Mouse (Mus musculus) myocyte (in vitro differentiated cells): Measurements from ENCODE around the gene Eaf1. TPM values are rescaled to one million over a fixed set of nuclear protein-coding genes. Genes with fewer than 3 reads are reported as not detected.

ENCODE experiments used
- H3K27me3 ChIP-seq: one replicate; pipeline ENCODE4 v1.6.1; 2011; ENCODE audit not compliant: control insufficient read depth, insufficient read depth, insufficient read length
- H3K36me3 ChIP-seq: one replicate; pipeline ENCODE4 v1.6.1; 2011; ENCODE audit not compliant: control insufficient read depth, insufficient read depth
- H3K4me2 ChIP-seq: one replicate; pipeline ENCODE4 v1.6.1; 2011; ENCODE audit warnings: low read depth, control low read depth
- H3K4me3 ChIP-seq: one replicate; pipeline ENCODE4 v1.5.1; 2011; ENCODE audit warnings: mild to moderate bottlenecking, control low read depth, moderate library complexity
- H3K79me2 ChIP-seq: one replicate; pipeline ENCODE4 v1.6.1; 2011; ENCODE audit not compliant: control insufficient read depth, insufficient read depth
- H3ac ChIP-seq: one replicate; pipeline ENCODE4 v1.6.1; 2011; ENCODE audit not compliant: control insufficient read depth, insufficient read length
- CEBPB ChIP-seq: IDR thresholded peaks from 2 replicates; pipeline ENCODE4 v1.6.1; 2011; ENCODE audit warnings: mild to moderate bottlenecking, moderate library complexity; ENCODE audit not compliant: poor library complexity, insufficient read depth, severe bottlenecking
- E2F4 ChIP-seq: IDR thresholded peaks from one replicate; pipeline ENCODE4 v1.6.1; 2011; ENCODE audit warnings: mild to moderate bottlenecking, control low read depth, moderate library complexity; ENCODE audit not compliant: insufficient read depth
- MAX ChIP-seq: IDR thresholded peaks from one replicate; pipeline ENCODE4 v1.6.1; 2011; ENCODE audit warnings: low read depth, mild to moderate bottlenecking, control low read depth
- MYOD1 ChIP-seq, 3 experiments: IDR thresholded peaks; one replicate each; pipeline ENCODE4 v1.6.1; 2011; ENCODE audit warnings: control low read depth in 2 of 3, low read depth in 2 of 3, mild to moderate bottlenecking in 2 of 3, moderate library complexity in 1 of 3; ENCODE audit not compliant: insufficient read length in 2 of 3, control insufficient read depth in 1 of 3
- MYOG ChIP-seq, 3 experiments: IDR thresholded peaks; one replicate each; pipeline ENCODE4 v1.6.1; 2011; ENCODE audit warnings: control low read depth in 2 of 3, low read depth in 2 of 3, mild to moderate bottlenecking in 2 of 3; ENCODE audit not compliant: insufficient read length in 2 of 3, control insufficient read depth in 1 of 3, insufficient read depth in 1 of 3
- POLR2A ChIP-seq: IDR thresholded peaks from one replicate; pipeline ENCODE4 v1.6.1; 2011; ENCODE audit warnings: low read depth, mild to moderate bottlenecking, control low read depth, moderate library complexity; ENCODE audit not compliant: insufficient read length
- POLR2AphosphoS2 ChIP-seq: IDR thresholded peaks from one replicate; pipeline ENCODE4 v1.6.1; 2011; ENCODE audit warnings: low read depth, control low read depth; ENCODE audit not compliant: insufficient read length
- REST ChIP-seq: IDR thresholded peaks from one replicate; pipeline ENCODE4 v1.6.1; 2011; ENCODE audit warnings: mild to moderate bottlenecking, control low read depth, moderate library complexity; ENCODE audit not compliant: insufficient read depth, insufficient read length
- SRF ChIP-seq: IDR thresholded peaks from one replicate; pipeline ENCODE4 v1.6.1; 2011; ENCODE audit warnings: low read depth; ENCODE audit not compliant: control insufficient read depth, insufficient read length
- TCF12 ChIP-seq: IDR thresholded peaks from one replicate; pipeline ENCODE4 v1.6.1; 2011; ENCODE audit warnings: mild to moderate bottlenecking, control low read depth; ENCODE audit not compliant: poor library complexity, insufficient read depth, severe bottlenecking
- TCF3 ChIP-seq: IDR thresholded peaks from one replicate; pipeline ENCODE4 v1.6.1; 2011; ENCODE audit warnings: low read depth, control low read depth; ENCODE audit not compliant: insufficient read length
- USF1 ChIP-seq: IDR thresholded peaks from one replicate; pipeline ENCODE4 v1.6.1; 2011; ENCODE audit warnings: low read depth, mild to moderate bottlenecking, control low read depth, moderate library complexity
- polyA plus RNA-seq: library from polyadenylated mRNA; unstranded; fragments of >200 nt; fragmentation: generic; extraction: Trizol; gene quantifications from one replicate; pipeline ENCODE4 v1.2.1, GENCODE M21; 2012; ENCODE audit warnings: missing spikeins

The Eaf1 gene
- polyA plus RNA-seq, 1 experiment = 18.4 TPM

DNA sequence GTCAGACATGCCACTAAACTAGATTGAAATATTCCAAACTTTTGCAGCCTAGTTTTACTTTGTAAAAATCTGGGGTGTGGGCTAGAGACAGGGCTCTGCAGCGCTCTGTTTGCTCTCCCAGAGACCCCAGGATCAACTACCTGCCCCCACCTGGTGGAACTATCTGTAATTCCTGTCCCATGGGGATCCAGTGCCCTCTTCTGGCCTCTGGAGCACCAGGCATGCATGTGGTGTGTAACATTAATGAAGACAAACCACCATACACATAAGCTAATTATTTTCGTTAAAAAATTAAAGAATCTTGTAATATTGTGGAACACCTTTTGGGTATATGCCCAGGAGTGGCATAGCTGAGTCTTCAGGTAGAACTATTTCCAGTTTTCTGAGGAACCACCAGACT, 20.9 kb upstream of the Eaf1 start:
- Histone ChIP-seq H3K4me3 (no peak overlapping the region), H3K36me3 (no peaks in the 10 kb centered on the region), H3K4me2 (no peak overlapping the region), H3K79me2 (no peaks in the 10 kb centered on the region), H3ac (no peak overlapping the region), H3K27me3 (no peaks in the 10 kb centered on the region)
- TF ChIP-seq SRF (no peak), USF1 (no peak), MAX (no peak), POLR2AphosphoS2 (no peak), REST (no peak), CEBPB (no peak), MYOG (IDR thresholded peaks at IDR 0.05; ENCODE audit: control insufficient read depth in 1 of 3, insufficient read depth in 1 of 3, insufficient read length in 2 of 3, low read depth in 2 of 3) (no peak), TCF12 (no peak), E2F4 (no peak), MYOD1 (IDR thresholded peaks at IDR 0.05; ENCODE audit: control insufficient read depth in 1 of 3, insufficient read length in 2 of 3, low read depth in 2 of 3) (no peak), POLR2A (no peak), TCF3 (no peak)

DNA sequence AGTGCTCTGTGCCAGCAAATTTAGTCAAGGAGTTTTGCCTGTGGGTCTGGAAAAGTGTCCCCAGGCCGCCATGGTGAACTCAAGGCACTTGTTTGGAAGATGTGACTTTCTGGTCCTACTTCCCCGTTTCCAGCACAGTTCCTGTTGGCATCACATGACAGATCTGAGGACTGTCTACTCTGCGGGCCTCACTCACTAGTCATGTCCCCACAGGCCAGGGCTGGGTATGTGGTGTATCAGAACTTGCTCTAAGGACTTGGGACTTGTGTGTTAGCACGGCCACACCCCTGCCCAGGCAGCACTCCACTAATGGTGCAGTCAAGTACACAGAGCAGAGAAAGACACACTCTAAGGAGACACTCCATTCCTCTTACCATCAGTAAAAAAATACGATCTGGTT, 11.8 kb upstream of the Eaf1 start:
- Histone ChIP-seq H3K4me3 (no peak overlapping the region), H3K4me2 (no peak overlapping the region), H3K79me2 (no peaks in the 10 kb centered on the region), H3K36me3 (peaks cover 66% of the 10 kb centered on the region), H3K27me3 (no peaks in the 10 kb centered on the region), H3ac (no peak overlapping the region)
- TF ChIP-seq TCF12 (no peak), SRF (no peak), POLR2A (no peak), REST (no peak), TCF3 (no peak), CEBPB (no peak), E2F4 (no peak), USF1 (no peak), POLR2AphosphoS2 (no peak), MYOD1 (IDR thresholded peaks at IDR 0.05; ENCODE audit: control insufficient read depth in 1 of 3, insufficient read length in 2 of 3, low read depth in 2 of 3) (no peak), MYOG (IDR thresholded peaks at IDR 0.05; ENCODE audit: control insufficient read depth in 1 of 3, insufficient read depth in 1 of 3, insufficient read length in 2 of 3, low read depth in 2 of 3) (no peak), MAX (no peak)

DNA sequence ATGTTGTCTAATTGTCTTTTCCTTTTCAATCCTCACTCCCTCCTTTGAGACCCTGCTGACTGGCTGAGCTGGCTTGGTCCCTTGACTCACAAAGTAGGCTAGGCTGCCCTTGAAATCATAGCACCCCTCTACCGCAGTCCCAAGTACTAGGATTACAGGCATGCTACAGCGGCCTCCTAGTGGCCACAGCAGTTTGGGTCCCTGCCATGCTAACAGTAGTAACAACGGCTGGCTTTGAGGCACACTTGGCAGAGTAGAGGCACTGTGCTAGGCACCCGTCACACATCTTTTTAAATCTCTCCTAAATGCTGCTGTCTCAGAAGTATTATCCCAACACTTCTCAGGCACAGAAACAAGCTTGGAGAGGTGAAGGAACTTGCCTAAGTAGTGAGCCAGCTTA, 7.7 kb upstream of the Eaf1 start:
- no peak overlapping the region for H3ac ChIP-seq
- no peaks in the 10 kb centered on the region for H3K27me3 ChIP-seq
- H3K79me2 ChIP-seq = peaks cover 8% of the 10 kb centered on the region
- TF ChIP-seq SRF = no peak
- no peak for TF ChIP-seq E2F4
- TF ChIP-seq MAX = no peak
- TF ChIP-seq MYOD1 (IDR thresholded peaks at IDR 0.05; ENCODE audit: control insufficient read depth in 1 of 3, insufficient read length in 2 of 3, low read depth in 2 of 3) = no peak
- H3K36me3 ChIP-seq = peaks cover 63% of the 10 kb centered on the region
- no peak overlapping the region for H3K4me2 ChIP-seq
- H3K4me3 ChIP-seq = no peak overlapping the region

DNA sequence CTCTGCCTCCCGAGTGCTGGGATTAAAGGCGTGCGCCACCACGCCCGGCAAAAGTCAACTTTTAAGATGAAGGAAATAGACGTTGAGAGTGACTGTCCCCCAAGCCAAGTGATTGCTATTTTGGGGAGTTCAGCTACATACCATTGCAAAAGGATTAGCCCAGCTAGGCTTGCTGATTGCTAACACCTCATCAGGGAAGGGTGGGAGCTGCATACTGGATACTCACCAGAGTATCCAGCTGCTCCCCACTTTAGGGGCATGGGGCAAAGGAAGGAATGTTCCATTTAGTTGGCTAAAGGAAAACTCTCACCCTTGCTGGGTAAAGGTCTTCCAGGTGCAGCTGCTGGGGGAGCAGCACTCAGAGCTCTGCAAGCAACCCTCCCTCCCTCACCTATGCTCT, 6.1 kb upstream of the Eaf1 start:
- Histone ChIP-seq H3ac (no peak overlapping the region), H3K27me3 (no peaks in the 10 kb centered on the region), H3K36me3 (peaks cover 54% of the 10 kb centered on the region), H3K79me2 (peaks cover 21% of the 10 kb centered on the region), H3K4me3 (no peak overlapping the region), H3K4me2 (no peak overlapping the region)
- TF ChIP-seq SRF = no peak
- no peak for TF ChIP-seq E2F4
- no peak for TF ChIP-seq MAX
- TF ChIP-seq POLR2AphosphoS2 = no peak
- TF ChIP-seq POLR2A = no peak
- no peak for TF ChIP-seq CEBPB
- TF ChIP-seq MYOD1 (IDR thresholded peaks at IDR 0.05; ENCODE audit: control insufficient read depth in 1 of 3, insufficient read length in 2 of 3, low read depth in 2 of 3) = no peak
- TF ChIP-seq TCF3 = no peak

DNA sequence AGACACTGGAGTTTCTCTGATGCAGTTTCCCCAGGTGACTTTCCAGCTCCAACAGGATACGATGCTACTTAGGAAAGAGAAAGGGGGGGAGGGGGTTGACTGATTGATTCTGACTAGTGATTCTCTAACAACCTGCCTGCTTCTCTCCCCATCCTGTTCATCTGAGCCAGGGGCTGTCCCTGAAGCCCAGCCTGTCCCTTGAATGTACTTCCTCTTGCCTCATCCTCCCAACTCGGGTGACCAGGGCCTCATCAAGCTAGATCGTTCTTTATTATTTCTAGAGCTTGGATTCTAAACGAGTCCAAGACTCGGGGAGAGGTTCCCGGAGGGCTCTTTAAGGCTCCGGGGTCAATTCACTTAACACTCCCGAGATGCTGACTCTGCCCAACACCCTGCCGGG, 298 bp upstream of the Eaf1 start:
- Histone ChIP-seq H3K4me3 (peak overlapping the region; percentile 99), H3K79me2 (peaks cover 74% of the 10 kb centered on the region), H3K36me3 (peaks cover 17% of the 10 kb centered on the region), H3ac (peak overlapping the region; percentile 46), H3K27me3 (no peaks in the 10 kb centered on the region), H3K4me2 (peak overlapping the region; percentile 75)
- TF ChIP-seq MAX = no peak
- TF ChIP-seq POLR2A = no peak
- TF ChIP-seq SRF = no peak
- no peak for TF ChIP-seq MYOG (IDR thresholded peaks at IDR 0.05; ENCODE audit: control insufficient read depth in 1 of 3, insufficient read depth in 1 of 3, insufficient read length in 2 of 3, low read depth in 2 of 3)
- TF ChIP-seq E2F4 = no peak
- no peak for TF ChIP-seq USF1
- no peak for TF ChIP-seq CEBPB
- no peak for TF ChIP-seq REST
- TF ChIP-seq TCF12 = no peak
- no peak for TF ChIP-seq TCF3
- TF ChIP-seq POLR2AphosphoS2 = no peak
- no peak for TF ChIP-seq MYOD1 (IDR thresholded peaks at IDR 0.05; ENCODE audit: control insufficient read depth in 1 of 3, insufficient read length in 2 of 3, low read depth in 2 of 3)
